Mouse (Mus musculus) thymus, postnatal 36 days (tissue): ENCODE results near the gene Jmjd8.

ENCODE experiments used
- DNase-seq, 2 experiments: peaks; one replicate each; pipeline ENCODE4 v3.0.0; 2022; ENCODE audit warnings: mixed read lengths in 2 of 2

The Jmjd8 gene

GRCm38 (mm10) chr17:25833291-25833663 is 4.6 kb downstream of the Jmjd8 start, which contains the start of gene Stub1:
Stub1 (minus strand) TSS chr17:25833404.
- DNase-seq, result no peak

DNA sequence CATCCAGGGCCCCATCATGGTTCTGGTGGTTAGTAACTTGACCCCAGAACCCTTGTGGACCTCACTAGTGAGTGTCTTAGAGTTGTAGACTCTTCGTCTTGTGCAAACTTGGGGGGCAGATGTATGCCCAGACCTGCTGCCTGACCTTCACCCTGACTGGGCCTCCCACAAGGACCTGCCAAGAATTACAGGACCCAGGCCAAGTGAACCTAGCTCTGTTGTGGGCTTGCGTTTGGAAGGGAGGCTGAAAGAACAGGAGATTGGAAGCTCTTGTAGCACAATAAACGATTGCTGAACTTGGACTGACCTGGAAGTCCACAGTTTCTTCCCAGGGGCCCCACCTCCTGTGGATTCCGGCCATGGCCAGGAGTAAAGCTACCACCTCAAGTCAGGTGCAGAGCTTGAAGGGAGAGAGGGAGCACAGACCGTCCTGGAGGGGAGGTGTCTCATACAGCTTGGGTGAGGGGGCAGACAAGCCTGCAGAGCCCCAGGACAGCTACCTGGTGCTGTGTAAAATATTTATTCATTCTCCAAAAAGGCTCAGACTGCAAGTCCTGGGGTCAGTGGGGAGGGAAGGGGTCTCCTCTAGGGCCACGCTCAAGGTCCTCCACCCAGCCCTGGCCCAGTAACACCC is 5.4 kb downstream of the Jmjd8 start:
- no peak for DNase-seq

DNA sequence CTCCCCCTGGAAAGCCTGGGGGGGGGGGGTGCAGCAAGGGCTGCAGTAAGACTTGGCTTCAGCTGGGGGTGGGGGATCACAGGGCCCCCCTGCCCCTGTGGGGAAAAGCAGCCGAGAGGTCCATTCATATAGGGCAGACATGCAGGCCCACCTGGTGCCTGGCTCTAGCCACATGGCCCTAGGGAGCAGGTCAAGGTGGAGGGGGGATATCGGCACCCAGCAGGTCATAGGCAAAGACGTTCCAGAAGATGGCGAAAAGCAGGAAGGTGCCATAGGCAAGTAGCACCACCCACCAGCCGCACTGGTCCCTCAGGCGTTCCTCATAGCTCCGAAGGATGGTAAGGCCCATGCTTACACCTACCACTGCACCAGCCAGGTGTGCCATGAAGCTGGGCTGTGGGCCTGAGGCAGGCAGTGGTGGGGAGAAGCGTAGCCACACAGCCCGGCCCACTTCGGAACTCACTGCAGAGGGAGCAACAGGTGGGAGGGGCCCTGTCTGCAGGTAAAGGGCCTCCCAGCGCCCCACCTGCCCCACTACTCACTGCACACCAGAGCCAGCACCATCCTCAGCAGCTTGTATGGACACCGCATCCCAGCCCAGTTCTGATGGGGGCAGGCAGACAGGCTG is 6.0 kb downstream of the Jmjd8 start:
- DNase-seq, result peak in 1 of 2 experiments; percentile 32

DNA sequence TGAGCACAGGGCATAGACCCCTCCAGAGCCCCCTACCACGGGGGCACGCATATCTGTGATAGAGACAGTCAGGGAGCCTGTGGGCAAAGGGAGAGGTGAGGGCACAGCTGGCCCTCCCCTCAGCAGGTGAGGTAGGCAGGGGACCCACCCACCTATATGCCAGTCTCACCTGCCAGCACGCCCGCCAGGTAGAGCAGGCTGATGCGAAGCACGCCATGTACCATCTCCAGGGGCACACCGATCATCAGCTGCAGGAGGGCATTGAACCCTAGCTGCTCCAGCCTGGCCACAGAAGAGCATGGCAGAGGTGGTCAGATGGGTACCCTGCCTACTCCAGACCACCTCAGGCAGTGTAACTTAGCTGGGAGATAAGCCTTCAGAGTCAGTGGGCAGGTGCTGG is 6.6 kb downstream of the Jmjd8 start:
- DNase-seq, result no peak

GRCm38 (mm10) chr17:25835816-25836215 is 7.1 kb downstream of the Jmjd8 start:
- peak in 1 of 2 experiments; percentile 12 for DNase-seq

- peak in 1 of 2 experiments; percentile 60 for DNase-seq
These were observed 7.9 kb downstream of the Jmjd8 start for GRCm38 (mm10) chr17:25836397-25837075.

DNA sequence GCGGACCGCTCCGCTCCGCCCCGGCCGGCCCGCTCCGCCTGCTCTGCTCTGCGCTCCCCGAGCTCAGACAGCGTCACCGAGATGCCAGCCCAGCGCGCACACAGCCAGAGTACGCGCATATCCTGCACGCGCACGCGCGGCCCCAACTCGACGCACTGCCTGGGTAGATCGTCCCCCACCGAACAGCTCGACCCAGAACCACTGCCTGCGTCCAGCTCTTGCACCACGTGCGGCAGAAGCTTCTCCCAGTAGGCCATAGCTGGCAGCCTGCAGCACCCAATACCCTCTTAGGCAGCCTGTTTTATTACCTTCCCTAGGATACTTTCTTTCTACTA is 8.4 kb downstream of the Jmjd8 start, which contains the start of gene Rhbdl1:
Gene Rhbdl1, minus strand, starts transcription at position 220 of the 335 bp plus-strand sequence.
- DNase-seq, result no peak

- DNase-seq, result no peak
These were observed 8.9 kb downstream of the Jmjd8 start for GRCm38 (mm10) chr17:25837533-25837932.

DNA sequence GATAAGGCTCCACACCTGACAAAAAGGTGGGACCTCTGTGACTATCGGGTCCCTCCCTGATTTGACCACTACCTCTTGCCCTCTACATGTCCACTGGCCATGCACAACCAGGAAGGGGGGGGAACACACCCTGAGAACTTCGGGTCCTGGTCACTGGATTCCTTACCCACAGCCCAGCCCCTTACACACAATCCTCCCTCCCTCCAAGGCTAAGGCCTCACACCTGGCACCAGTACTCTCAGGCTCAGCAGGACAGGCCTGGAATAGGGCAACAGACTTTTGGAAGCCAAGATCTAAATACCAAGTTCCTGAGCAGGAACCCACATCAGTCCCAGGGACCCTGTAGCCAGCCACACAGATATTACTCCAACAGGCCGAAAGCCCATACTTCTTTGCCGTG is 10.2 kb downstream of the Jmjd8 start:
- DNase-seq, result no peak

DNA sequence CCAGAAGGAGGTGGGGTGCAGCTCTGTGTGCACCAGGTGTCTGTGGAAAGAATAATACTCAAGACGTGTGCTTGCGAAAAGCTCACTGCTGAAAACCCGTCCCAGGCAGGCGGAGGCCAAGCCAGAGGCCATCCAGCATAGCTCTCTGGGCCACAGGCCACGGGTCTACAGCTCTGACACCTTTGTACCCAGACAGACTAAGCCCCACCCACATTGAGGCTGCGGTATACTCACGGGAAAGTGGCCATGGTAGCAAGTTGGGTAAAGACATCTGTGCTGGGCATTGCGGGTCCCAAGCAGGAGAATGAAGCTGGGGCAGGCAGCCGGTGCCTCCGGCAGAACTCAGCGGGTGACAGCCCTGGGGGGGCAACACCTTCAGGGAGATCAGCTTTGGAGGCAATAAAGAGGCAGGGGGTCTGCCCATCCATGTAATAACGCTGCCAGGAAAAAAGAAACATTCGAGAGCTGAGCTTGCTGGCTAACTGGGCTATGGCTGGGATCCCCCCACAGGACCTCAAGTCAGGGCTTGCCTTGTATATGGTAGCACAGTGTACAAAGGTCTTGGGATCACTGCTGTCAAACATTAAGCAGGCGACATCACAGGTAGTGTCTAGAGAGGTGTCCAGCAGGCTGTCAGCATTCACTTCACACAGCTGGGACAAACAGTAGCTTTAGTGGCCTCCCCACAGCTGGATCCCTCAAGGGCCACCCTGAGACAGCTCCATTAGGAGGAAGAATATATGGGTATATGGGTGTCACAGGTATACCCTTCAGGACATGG is 11.0 kb downstream of the Jmjd8 start:
- no peak for DNase-seq

DNA sequence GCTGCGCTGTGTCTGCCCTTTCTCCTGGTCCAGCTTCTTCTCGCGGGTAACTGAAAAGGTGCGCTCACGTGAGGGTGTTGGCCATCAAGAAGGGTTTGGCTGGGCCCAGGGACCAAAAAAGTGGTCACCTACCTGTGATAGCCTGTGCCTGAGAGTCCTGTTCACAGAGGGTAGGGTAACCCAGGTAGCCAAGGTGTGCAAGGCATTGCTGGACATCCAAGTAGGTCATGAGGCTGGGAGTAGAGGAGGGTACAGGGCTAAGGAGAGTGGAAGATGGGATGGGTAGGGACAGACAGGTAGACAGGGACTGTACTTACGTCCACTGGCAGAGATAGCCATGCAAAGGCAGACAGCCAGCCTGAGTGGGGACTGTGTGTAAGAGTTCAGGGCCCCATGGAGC is 11.9 kb downstream of the Jmjd8 start:
- DNase-seq, result no peak

GRCm38 (mm10) chr17:25841117-25841880 is 12.6 kb downstream of the Jmjd8 start, which contains the start of gene Gm20683:
Gm20683 (minus strand) TSS chr17:25841763.
- no peak for DNase-seq

DNA sequence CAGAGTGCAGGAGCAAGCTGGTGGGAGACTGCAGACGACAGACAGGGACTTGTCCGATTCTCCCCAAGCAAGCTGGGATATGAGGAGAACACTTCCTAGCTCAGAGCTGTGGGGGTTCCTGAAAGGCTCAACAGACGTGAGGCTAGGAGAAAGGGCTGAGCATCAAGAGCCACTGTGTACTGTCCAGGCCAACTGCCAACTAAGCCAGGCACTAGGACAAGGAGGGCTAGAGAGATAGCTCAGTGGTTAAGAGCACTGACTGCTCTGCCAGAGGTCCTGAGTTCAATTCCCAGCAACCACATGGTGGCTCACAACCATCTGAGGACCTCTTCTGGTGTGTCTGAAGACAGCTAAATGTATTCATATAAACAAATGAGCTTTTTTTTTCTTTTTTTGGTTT is 13.8 kb downstream of the Jmjd8 start:
- no peak for DNase-seq

DNA sequence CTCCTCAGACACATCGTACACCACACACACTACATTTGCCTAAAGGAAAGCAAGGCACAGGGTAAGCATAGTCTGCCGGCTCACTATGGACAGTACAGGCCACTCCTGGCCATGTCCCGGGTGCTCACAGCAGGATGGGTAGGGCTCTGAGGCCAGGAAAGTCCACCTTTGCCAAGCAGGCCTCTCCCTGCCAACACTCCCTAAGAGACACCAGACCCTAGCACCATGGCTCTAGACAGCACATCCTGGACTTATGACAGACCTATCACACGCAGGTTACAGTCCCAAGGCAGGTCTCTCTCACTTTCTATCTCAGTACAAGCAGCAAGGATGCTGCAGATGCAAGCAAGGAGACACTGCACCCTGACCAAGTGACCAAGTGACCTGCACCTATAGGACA is 14.5 kb downstream of the Jmjd8 start:
- no peak for DNase-seq

GRCm38 (mm10) chr17:25843636-25844395 is 15.1 kb downstream of the Jmjd8 start:
- no peak for DNase-seq

- peak; percentile 97 to 98 for DNase-seq
These were observed 15.8 kb downstream of the Jmjd8 start, which contains the start of gene Rhot2 for GRCm38 (mm10) chr17:25844396-25844901. Rhot2 (minus strand) TSS chr17:25844851.

- no peak for DNase-seq
These were observed 31.6 kb downstream of the Jmjd8 start for GRCm38 (mm10) chr17:25860229-25860628.

GRCm38 (mm10) chr17:25860832-25861703 is 32.4 kb downstream of the Jmjd8 start, which contains the start of gene Wdr90:
Wdr90 (minus strand) TSS chr17:25861501.
- peak; percentile 82 to 89 for DNase-seq

GRCm38 (mm10) chr17:25861704-25862612 is 33.3 kb downstream of the Jmjd8 start:
- DNase-seq, result no peak
